16 mouse cellular contexts compared by ENCODE assay signal in the genomic region with DNA sequence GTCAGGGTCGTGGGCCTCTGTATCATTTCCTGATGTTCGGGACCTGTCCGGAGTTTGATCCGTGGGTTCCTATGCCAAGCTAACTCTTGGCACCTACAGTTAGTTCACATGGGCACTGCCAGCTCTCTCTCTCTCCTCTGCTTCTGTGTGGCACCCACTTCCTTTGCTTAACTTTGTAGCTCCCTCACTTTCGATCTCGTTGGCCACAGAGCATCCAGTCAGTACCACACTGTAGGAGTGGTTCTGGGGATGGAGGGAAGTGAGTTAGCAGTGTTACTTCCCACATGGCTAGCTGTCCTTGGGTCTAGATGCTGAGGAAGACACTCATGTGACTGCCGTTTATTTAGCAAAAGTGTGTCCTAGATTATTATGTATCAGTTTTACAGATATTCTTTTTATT.
"Had no signal": no experiment of that assay in that cellular context is flagged by ENCODE, and none has a peak within 500 bp of the region (broad histone marks: within the 10 kb centered on the region; RNA-seq: fewer than 3 reads in every experiment).

No protein-coding gene starts in this region.

- DNase-seq: kidney, adult 18-20 months; kidney, postnatal 10 days; lung, adult 2 months; lung, postnatal 36 days; retina, postnatal 1 day; right cerebral cortex, postnatal 4 days; spleen, adult 18-20 months; thymus, adult 18-20 months; thymus, postnatal 36 days had no signal

- H3K27ac ChIP-seq: limb, embryonic 10.5 days; liver, embryonic 15.5 days; midbrain, embryonic 13.5 days; neural tube, embryonic 13.5 days had no signal

- ATAC-seq: lung, postnatal 0 days; midbrain, embryonic 13.5 days had no signal

- H3K4me1 ChIP-seq: liver, embryonic 15.5 days had no signal

- H3K4me3 ChIP-seq: limb, embryonic 10.5 days; liver, embryonic 15.5 days; megakaryocyte, embryonic 14.5 days; midbrain, embryonic 13.5 days; myocyte; neural tube, embryonic 13.5 days had no signal
